Mouse (Mus musculus) cerebellum, adult 2 months (tissue): ENCODE measurements around the gene Tpm3. TPM values are rescaled to one million over a fixed set of nuclear protein-coding genes. Genes with fewer than 3 reads are reported as not detected.
"Not testable (repeated sequence)": the region's sequence is repeated elsewhere in the genome, so short reads cannot be mapped to it uniquely, and the experiment has no call there.

Experiments
- DNase-seq, 2 experiments: peaks; one replicate each; pipeline ENCODE4 v3.0.0; 2021
- H3K27ac ChIP-seq: fragments of 200-500 bp; 2 replicates; pipeline ENCODE4 v1.5.1; 2012; ENCODE audit warnings: low read length, control low read depth, inconsistent platforms; ENCODE audit not compliant: insufficient read depth
- H3K27me3 ChIP-seq: fragments of 200-500 bp; 2 replicates; pipeline ENCODE4 v1.6.1; 2012; ENCODE audit warnings: inconsistent platforms, mild to moderate bottlenecking, low read length, moderate library complexity; ENCODE audit not compliant: control insufficient read depth, insufficient read depth
- H3K4me1 ChIP-seq: fragments of 200-500 bp; 2 replicates; pipeline ENCODE4 v1.6.1; 2011; ENCODE audit warnings: low read length; ENCODE audit not compliant: control insufficient read depth, insufficient read depth
- H3K4me3 ChIP-seq: fragments of 200-500 bp; replicated peaks from 2 replicates; pipeline ENCODE3; 2011; ENCODE audit warnings: mild to moderate bottlenecking, low read depth, low read length, control low read depth; ENCODE audit not compliant: insufficient read depth
- CTCF ChIP-seq: fragments of 200-500 bp; IDR thresholded peaks from 2 replicates; pipeline ENCODE4 v1.5.1; 2011; ENCODE audit warnings: low read depth, mild to moderate bottlenecking, control low read depth, low read length, moderate library complexity, borderline replicate concordance; ENCODE audit not compliant: insufficient read depth
- POLR2A ChIP-seq: fragments of 200-500 bp; IDR thresholded peaks from 2 replicates; pipeline ENCODE4 v1.6.1; 2011; ENCODE audit warnings: low read length, control low read depth, borderline replicate concordance; ENCODE audit not compliant: insufficient read depth
- WGBS: fragments of 180-500 bp; shearing (Covaris S2); methylation state at CpG from one replicate; pipeline ENCODE4 v1.1.7; 2018; 5-methylcytosine and 5-hydroxymethylcytosine counted together
- polyA plus RNA-seq: library from polyadenylated mRNA; depleted of rRNA; stranded (reverse); fragments of >200 nt; gene quantifications from 2 replicates; pipeline ENCODE4 v1.2.3, GENCODE M21; 2012

Tpm3 gene
- polyA plus RNA-seq, 1 experiment = 124 TPM

DNA sequence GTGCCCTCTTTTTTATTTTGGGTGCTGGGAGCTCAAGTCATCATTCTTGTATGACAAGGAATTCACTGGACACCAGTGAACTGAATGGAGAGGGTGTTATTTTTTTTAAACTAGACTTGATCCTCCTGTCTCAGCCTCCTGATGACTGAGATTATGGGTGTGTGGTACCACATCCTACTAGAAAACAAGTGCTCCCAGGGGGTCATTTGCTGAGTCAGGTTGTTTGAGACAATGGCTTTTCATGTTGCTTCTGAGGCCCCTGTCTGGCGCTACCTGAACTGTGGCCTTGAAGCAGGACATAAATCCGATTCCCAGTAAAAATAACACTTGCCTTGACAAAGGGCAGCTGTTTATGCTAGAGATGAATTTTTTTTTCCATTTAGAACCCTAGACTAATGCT, 30.7 kb downstream of the Tpm3 start:
- no peaks in the 10 kb centered on the region for H3K27me3 ChIP-seq
- TF ChIP-seq CTCF (no peak), POLR2A (no peak)
- WGBS = 94% methylated on average over 2 of the region's 2 CpGs
- H3K4me1 ChIP-seq = no peaks in the 10 kb centered on the region
- no peak overlapping the region for H3K27ac ChIP-seq
- no peak for DNase-seq
- H3K4me3 ChIP-seq = no peak overlapping the region

GRCm38 (mm10) chr3:90103938-90104337, 31.5 kb downstream of the Tpm3 start, which contains the start of gene Nup210l:
Nup210l (plus strand) TSS chr3:90104132.
- Histone ChIP-seq H3K27me3 (no peaks in the 10 kb centered on the region), H3K4me1 (no peaks in the 10 kb centered on the region), H3K27ac (no peak within 1 kb of the TSS), H3K4me3 (no peak within 1 kb of the TSS)
- 85% methylated on average over 13 of the region's 13 CpGs for WGBS
- DNase-seq = no peak
- TF ChIP-seq CTCF (no peak), POLR2A (no peak)

- TF ChIP-seq POLR2A (no peak), CTCF (no peak)
- no peak overlapping the region for H3K4me3 ChIP-seq
- no peaks in the 10 kb centered on the region for H3K27me3 ChIP-seq
- no peak for DNase-seq
- 93% methylated on average over 2 of the region's 2 CpGs for WGBS
- no peak overlapping the region for H3K27ac ChIP-seq
- no peaks in the 10 kb centered on the region for H3K4me1 ChIP-seq
Measured at GRCm38 (mm10) chr3:90111706-90112105, 39.3 kb downstream of the Tpm3 start.

DNA sequence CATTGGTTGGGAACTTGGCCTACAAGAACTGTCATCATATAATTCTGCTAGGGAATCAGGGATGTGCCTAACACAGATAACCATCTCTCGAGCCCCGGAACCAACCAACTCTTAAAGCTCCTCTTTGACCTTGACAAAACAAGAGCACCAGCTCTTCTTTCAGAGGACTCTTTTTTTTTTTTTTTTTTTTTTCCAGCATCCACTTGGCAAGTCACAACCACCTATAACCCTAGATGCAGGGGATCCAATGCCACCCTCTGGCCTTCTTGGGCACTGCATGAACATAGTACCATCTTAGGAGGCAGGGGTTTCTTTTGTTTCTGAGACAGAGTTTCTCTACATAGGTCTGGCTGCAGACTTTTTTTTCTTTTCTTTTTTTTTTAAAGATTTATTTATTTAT, 41.9 kb downstream of the Tpm3 start:
- WGBS = 90% methylated on average over 2 of the region's 2 CpGs
- no peak for DNase-seq
- Histone ChIP-seq H3K4me1 (no peaks in the 10 kb centered on the region), H3K4me3 (no peak overlapping the region), H3K27me3 (no peaks in the 10 kb centered on the region), H3K27ac (no peak overlapping the region)
- TF ChIP-seq POLR2A (no peak), CTCF (no peak)

DNA sequence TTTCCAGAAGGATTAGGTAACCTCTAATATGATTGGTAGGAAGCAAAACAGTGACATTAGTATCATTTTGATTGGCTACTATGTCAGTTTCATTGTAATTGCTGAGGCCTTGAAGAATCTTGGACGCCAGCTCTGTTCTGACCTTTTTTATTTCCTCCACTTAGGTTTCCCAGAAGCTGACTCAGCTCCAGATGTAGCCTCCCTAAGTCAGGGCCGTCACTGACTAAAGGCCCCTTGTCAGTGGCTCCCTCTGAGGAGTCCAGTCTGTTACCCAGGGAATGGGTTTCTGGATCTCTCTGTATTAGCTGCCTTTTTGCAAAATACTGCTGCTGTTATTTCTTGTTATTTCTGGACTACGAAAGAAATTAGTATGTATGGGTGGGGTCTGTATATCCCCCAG, 43.1 kb downstream of the Tpm3 start:
- no peak for DNase-seq
- 82% methylated on average over 3 of the region's 3 CpGs for WGBS
- H3K27ac ChIP-seq = no peak overlapping the region
- no peak for TF ChIP-seq CTCF
- no peak overlapping the region for H3K4me3 ChIP-seq
- H3K4me1 ChIP-seq = no peaks in the 10 kb centered on the region
- no peaks in the 10 kb centered on the region for H3K27me3 ChIP-seq

DNA sequence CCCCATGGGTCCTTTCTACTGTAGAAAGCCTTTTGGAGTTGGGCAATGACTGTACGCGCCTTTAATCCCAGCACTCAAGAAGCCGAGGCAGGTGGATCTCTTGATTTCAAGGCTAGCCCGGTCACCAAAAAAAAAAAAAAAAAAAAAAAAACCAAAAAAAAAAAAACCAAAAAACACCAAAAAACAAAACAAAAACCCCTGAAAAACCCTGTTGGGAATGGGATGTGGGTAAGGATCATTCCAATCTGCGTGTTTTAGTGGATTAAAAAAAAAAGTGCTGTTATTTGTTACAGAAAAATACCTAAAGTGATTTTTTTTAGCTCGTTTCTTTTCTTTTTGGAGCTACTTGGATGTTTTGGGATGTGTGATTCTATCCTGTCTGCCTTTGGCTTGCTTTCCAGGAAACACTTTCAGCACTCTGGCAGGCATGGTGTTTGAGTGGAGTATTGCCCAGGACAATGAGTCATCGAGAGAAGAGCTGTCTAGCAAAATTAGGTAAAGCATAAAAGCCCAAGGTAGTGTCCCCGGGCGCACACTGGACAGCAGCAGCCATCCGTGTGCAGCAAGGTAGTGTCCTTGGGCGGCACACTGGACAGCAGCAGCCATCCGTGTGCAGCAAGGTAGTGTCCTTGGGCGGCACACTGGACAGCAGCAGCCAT, 45.8 kb downstream of the Tpm3 start:
- Histone ChIP-seq H3K4me3 (no peak overlapping the region), H3K4me1 (no peaks in the 10 kb centered on the region), H3K27me3 (no peaks in the 10 kb centered on the region), H3K27ac (no peak overlapping the region)
- WGBS = 55% methylated on average over 13 of the region's 13 CpGs
- peak; percentile 53 to 79 for DNase-seq
- TF ChIP-seq POLR2A (no peak), CTCF (no peak)

DNA sequence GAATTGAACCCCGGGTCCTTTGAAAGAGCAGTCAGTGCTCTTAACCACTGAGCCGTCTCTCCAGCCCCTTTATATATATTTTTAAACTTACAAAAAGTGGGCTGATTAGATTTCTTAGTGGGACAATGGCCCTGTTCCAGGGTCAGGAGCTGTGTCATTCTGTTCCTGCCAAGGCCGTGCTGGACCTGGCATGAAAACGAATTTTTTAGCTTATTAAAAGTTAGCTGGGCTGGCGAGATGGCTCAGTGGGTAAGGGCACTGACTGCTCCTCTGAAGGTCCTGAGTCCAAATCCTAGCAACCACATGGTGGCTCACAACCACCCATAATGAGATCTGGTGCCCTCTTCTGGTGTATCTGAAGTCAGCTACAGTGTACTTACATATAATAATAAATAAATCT, 49.6 kb downstream of the Tpm3 start:
- not testable (repeated sequence) for DNase-seq, H3K27ac ChIP-seq, H3K4me3 ChIP-seq, H3K4me1 ChIP-seq, H3K27me3 ChIP-seq
- 47% methylated on average over 5 of the region's 5 CpGs for WGBS

- WGBS = 86% methylated on average over 5 of the region's 5 CpGs
- DNase-seq = no peak
- H3K27me3 ChIP-seq = no peaks in the 10 kb centered on the region
- no peaks in the 10 kb centered on the region for H3K4me1 ChIP-seq
- H3K4me3 ChIP-seq = no peak overlapping the region
- TF ChIP-seq CTCF = no peak
- TF ChIP-seq POLR2A = no peak
- H3K27ac ChIP-seq = no peak overlapping the region
Measured at GRCm38 (mm10) chr3:90125710-90126109, 53.3 kb downstream of the Tpm3 start.
